Mouse (Mus musculus) midbrain, postnatal 0 days (tissue): ENCODE measurements around the gene Nrp2. TPM values are rescaled to one million over a fixed set of nuclear protein-coding genes. Genes with fewer than 3 reads are reported as not detected.
A peak's percentile ranks its signal among the peaks of the same experiment; 100 is the strongest.

Experiments
- ATAC-seq: fragments of 200-750 bp; cut with Nextera tagmentation; 2 replicates; pipeline ENCODE4 v1.8.0; 2017; ENCODE audit warnings: moderate number of reproducible peaks, mild to moderate bottlenecking, moderate TSS enrichment, moderate library complexity; ENCODE audit not compliant: low FRiP score
- DNase-seq: peaks from one replicate; pipeline ENCODE4 v3.0.0-alpha.2; 2015; ENCODE audit warnings: low spot score
- H3K27ac ChIP-seq: fragments of 300-500 bp; sonication (generic); 2 replicates; pipeline ENCODE4 v1.5.1; 2014; ENCODE audit warnings: low read depth, mild to moderate bottlenecking, low read length, mixed read lengths
- H3K27me3 ChIP-seq: fragments of 300-500 bp; sonication (generic); 2 replicates; pipeline ENCODE4 v1.6.1; 2014; ENCODE audit warnings: low read length, control low read depth, mixed read lengths; ENCODE audit not compliant: insufficient read depth
- H3K36me3 ChIP-seq: fragments of 300-500 bp; sonication (generic); 2 replicates; pipeline ENCODE4 v1.6.1; 2014; ENCODE audit warnings: low read length, control low read depth, mixed read lengths; ENCODE audit not compliant: insufficient read depth
- H3K4me1 ChIP-seq: fragments of 300-500 bp; sonication (generic); 2 replicates; pipeline ENCODE4 v1.6.1; 2014; ENCODE audit warnings: mild to moderate bottlenecking, control low read depth, antibody characterized with exemption, low read length, mixed read lengths; ENCODE audit not compliant: insufficient read depth
- H3K4me2 ChIP-seq: fragments of 300-500 bp; sonication (generic); 2 replicates; pipeline ENCODE4 v1.6.1; 2014; ENCODE audit warnings: low read depth, mild to moderate bottlenecking, low read length, mixed read lengths; ENCODE audit not compliant: poor library complexity, severe bottlenecking
- H3K4me3 ChIP-seq: fragments of 300-500 bp; sonication (generic); 2 replicates; pipeline ENCODE4 v1.5.1; 2014; ENCODE audit warnings: low read depth, mild to moderate bottlenecking, low read length, moderate library complexity
- H3K9ac ChIP-seq: fragments of 300-500 bp; sonication (generic); replicated peaks from 2 replicates; pipeline ENCODE4 v1.6.1; 2014; ENCODE audit warnings: mild to moderate bottlenecking, low read length, moderate library complexity, mixed read lengths; ENCODE audit not compliant: poor library complexity, severe bottlenecking
- H3K9me3 ChIP-seq: fragments of 300-500 bp; sonication (generic); 2 replicates; pipeline ENCODE4 v1.6.1; 2016; ENCODE audit warnings: low read length, control low read depth
- CTCF ChIP-seq: IDR thresholded peaks from 2 replicates; pipeline ENCODE4 v1.5.1; 2016; ENCODE audit warnings: antibody characterized with exemption, mild to moderate bottlenecking
- WGBS: fragments of 180-500 bp; shearing (Covaris S2); extraction: QIAGEN DNeasy Blood & Tissue Kit; methylation state at CpG from one replicate; pipeline ENCODE4 v1.1.7; 2014; 5-methylcytosine and 5-hydroxymethylcytosine counted together
- polyA plus RNA-seq: library from polyadenylated mRNA; unstranded; fragments of >200 nt; fragmentation: Nextera tagmentation; extraction: Ambion mirVana; gene quantifications from 2 replicates; pipeline ENCODE4 v1.2.1, GENCODE M21; 2015
- total RNA-seq: library from RNA; depleted of rRNA; stranded (reverse); fragments of >200 nt; gene quantifications from 2 replicates; pipeline ENCODE4 v1.2.3, GENCODE M21; 2014

Gene Nrp2
- total and polyA plus RNA-seq, 2 experiments from 2014 or later = 17.1 to 56.7 TPM

DNA sequence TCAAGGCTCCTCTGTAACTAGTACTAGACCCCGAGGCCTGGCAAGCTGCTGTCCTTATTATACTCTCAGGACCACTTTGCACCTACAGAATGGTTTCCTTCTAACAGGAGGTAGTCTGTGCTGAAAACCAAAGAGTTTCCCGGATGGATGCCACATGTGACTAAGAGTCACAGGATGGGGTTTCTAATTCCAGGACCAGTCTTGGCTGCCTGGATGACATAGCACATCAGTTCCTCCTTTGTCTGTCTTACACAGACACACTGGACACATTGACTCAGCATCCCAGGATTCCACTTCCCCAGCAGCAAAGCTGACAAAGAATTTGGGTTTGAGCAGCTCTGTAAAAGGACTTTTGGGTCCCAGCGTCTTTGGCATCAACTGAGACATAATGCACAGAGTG, 17.1 kb downstream of the Nrp2 start:
- 62% methylated on average over 3 of the region's 3 CpGs for WGBS
- TF ChIP-seq CTCF = no peak
- DNase-seq (no peak), ATAC-seq (no peak)
- Histone ChIP-seq H3K4me1 (peaks cover 5% of the 10 kb centered on the region), H3K9ac (no peak overlapping the region), H3K4me3 (no peak overlapping the region), H3K9me3 (no peaks in the 10 kb centered on the region), H3K4me2 (no peak overlapping the region), H3K27ac (no peak overlapping the region), H3K27me3 (no peaks in the 10 kb centered on the region), H3K36me3 (0 out of 2 replicates have a peak, but pooled peaks cover 3% of the 10 kb centered on the region)

DNA sequence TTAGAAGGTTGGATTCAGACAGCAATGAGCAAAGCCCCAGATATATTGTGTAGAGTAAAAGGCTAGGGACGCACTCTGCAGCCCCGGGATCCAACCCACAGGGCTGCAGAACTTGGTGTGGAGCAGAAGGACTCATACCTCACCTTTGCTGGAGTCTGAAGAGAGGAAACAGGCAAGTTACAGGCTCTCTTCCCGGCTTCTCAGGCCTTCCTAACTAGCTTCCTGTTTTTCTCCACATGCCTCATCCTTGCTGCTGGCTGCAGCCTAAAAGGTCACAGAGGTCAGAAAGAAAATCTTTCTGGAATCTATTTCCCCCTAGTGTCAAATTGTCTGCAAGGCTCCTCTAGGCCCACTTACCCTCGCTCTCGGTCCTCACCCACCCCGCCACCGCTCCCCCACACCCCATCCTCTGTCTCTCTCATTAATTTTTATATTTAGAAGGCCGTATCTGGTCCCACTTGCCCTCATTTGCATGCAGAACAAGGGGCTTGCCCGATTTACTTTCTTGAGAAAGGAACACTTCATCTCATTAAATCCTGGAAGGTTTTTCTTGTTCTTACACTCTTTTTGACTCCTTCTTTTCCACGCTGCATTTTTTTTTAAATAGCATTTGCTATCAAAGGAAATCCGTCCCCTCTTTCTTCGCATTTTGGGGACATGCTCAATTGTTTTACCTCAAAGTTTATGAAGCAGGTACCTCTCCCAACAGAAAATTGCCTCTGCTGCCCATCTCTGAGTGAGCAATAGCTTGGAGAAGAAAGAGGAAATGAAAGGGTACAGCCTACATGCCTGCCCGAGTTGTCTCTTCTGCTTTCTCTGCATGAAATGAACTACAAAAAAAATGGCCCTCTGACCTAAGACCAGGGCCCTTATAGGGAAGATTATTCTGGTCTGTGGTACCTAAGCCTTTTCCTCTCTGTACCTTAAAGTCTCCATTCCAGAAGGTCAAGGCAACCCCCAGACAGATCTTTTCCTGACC, 17.9 kb downstream of the Nrp2 start:
- H3K9ac ChIP-seq = no peak overlapping the region
- H3K9me3 ChIP-seq = no peaks in the 10 kb centered on the region
- TF ChIP-seq CTCF = no peak
- H3K4me2 ChIP-seq = no peak overlapping the region
- no peak overlapping the region for H3K4me3 ChIP-seq
- H3K36me3 ChIP-seq = 0 out of 2 replicates have a peak, but pooled peaks cover 3% of the 10 kb centered on the region
- no peaks in the 10 kb centered on the region for H3K27me3 ChIP-seq
- ATAC-seq = no peak
- WGBS = 56% methylated on average over 13 of the region's 13 CpGs
- no peak for DNase-seq
- H3K4me1 ChIP-seq = peaks cover 5% of the 10 kb centered on the region
- H3K27ac ChIP-seq = no peak overlapping the region

DNA sequence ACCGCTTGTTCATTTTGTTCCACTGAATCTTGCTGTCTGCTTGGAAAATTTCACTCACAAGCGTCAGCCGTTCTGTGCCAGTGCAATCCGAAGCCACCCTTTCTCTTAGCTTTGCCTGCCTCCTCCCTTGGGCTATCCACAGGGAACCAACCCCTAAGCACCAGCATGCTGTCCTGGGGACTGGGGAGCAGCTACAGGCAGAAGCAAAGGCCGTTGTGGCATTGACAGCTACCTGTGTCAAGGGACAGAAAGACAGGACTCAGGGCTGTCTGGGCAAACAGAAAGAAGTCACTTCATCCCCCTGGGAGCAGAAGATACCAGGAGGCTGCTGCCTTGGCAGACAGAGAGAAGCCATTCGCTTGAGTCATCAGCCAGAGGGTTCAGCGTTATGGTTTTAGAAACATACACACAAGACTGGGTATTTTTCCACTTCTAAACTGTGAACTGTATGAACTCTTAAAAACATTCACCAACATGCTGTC, 18.7 kb downstream of the Nrp2 start:
- 79% methylated on average over 7 of the region's 7 CpGs for WGBS
- Histone ChIP-seq H3K4me1 (peaks cover 5% of the 10 kb centered on the region), H3K4me2 (no peak overlapping the region), H3K27me3 (no peaks in the 10 kb centered on the region), H3K36me3 (0 out of 2 replicates have a peak, but pooled peaks cover 3% of the 10 kb centered on the region), H3K4me3 (no peak overlapping the region), H3K9ac (no peak overlapping the region), H3K9me3 (no peaks in the 10 kb centered on the region), H3K27ac (no peak overlapping the region)
- no peak for TF ChIP-seq CTCF
- no peak for ATAC-seq
- no peak for DNase-seq

DNA sequence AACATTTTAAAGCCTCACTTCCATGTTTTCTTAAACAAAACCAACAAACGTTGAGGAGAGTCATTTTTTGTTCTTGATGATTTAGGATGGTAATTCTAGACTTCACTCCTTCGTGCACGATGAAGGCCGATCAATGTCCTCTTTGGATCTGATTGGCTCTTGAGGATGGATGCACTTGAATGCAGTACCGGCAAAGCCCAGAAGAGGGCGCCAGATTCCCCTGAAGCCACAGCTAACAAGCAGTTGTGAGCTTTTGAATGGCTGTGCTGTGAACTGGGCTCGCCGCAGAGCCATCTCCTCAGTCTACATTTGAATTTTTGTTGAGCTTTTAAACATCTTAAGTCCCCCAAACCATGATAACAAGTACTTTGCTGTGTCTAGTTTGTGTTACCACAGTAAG, 19.4 kb downstream of the Nrp2 start:
- 67% methylated on average over 8 of the region's 8 CpGs for WGBS
- TF ChIP-seq CTCF = peak; percentile 70
- H3K4me2 ChIP-seq = no peak overlapping the region
- no peak overlapping the region for H3K9ac ChIP-seq
- no peaks in the 10 kb centered on the region for H3K9me3 ChIP-seq
- no peaks in the 10 kb centered on the region; the same call in 1 of the 2 replicates for H3K4me1 ChIP-seq
- ATAC-seq = no peak
- no peak overlapping the region for H3K27ac ChIP-seq
- no peaks in the 10 kb centered on the region for H3K27me3 ChIP-seq
- H3K36me3 ChIP-seq = 0 out of 2 replicates have a peak, but pooled peaks cover 3% of the 10 kb centered on the region
- peak; percentile 28 for DNase-seq
- H3K4me3 ChIP-seq = no peak overlapping the region

DNA sequence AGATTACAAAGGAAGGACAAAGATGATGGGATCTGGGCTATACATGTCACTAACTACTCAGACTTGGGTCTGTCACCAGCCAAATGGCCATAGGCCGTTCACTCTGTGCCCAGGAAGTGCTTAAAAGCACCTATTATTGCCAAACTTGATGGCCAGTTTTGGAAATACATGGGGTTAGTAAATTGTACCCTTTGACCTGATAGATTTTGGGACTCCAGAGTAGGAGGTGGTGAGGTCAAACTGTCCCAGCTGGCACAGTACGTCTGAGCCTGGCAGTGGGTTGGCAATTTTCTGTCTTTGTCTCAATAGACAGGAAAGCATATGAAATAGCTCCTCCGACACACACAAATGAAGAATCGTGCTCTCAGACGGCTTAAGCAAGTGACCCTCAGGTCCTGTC, 20.8 kb downstream of the Nrp2 start:
- Histone ChIP-seq H3K27ac (no peak overlapping the region), H3K4me2 (no peak overlapping the region), H3K9me3 (no peaks in the 10 kb centered on the region), H3K9ac (no peak overlapping the region), H3K36me3 (0 out of 2 replicates have a peak, but pooled peaks cover 3% of the 10 kb centered on the region), H3K4me1 (no peaks in the 10 kb centered on the region), H3K27me3 (no peaks in the 10 kb centered on the region), H3K4me3 (no peak overlapping the region)
- no peak for DNase-seq
- ATAC-seq = no peak
- WGBS = 82% methylated on average over 5 of the region's 5 CpGs
- no peak for TF ChIP-seq CTCF

DNA sequence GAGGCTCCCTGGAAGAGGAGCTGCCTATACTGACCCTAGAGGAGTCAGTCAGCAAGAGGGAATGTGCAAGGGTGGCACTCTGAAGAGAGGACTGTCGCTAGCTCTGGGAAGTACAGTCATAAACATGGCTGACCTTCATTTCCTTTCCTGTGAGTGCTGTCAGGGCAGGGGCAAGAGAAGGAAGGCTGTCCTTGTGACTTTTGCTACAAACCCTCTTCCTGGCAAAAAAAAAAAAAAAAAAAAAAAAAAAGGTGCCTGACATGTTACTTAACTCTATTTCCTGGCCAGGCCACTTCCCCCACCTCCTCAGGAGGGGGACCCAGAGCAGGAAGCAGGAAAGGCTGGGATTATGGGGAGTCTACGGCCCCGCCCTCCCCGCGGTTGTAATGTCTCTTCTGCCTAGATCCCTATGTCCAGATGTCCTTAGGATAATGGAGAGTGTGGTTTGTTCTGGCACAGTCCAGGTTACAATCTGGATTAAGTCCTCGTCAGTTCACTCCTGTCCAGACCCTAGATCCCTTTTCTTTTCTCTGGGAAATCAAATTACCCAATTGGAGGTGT, 21.5 kb downstream of the Nrp2 start:
- no peak for ATAC-seq
- DNase-seq = no peak
- WGBS = 77% methylated on average over 6 of the region's 6 CpGs
- no peaks in the 10 kb centered on the region for H3K9me3 ChIP-seq
- H3K4me3 ChIP-seq = no peak overlapping the region
- no peaks in the 10 kb centered on the region for H3K27me3 ChIP-seq
- H3K9ac ChIP-seq = no peak overlapping the region
- no peak overlapping the region for H3K4me2 ChIP-seq
- no peaks in the 10 kb centered on the region for H3K4me1 ChIP-seq
- no peak overlapping the region for H3K27ac ChIP-seq
- TF ChIP-seq CTCF = no peak
- H3K36me3 ChIP-seq = 0 out of 2 replicates have a peak, but pooled peaks cover 3% of the 10 kb centered on the region
